Mouse (Mus musculus): Measurements from ENCODE around the gene Zkscan17. TPM values are rescaled to one million over a fixed set of nuclear protein-coding genes. Genes with fewer than 3 reads are reported as not detected.
"Not testable (repeated sequence)": the region's sequence is repeated elsewhere in the genome, so short reads cannot be mapped to it uniquely, and the experiment has no call there.

The Zkscan17 gene
- 21.2 and 22.2 TPM in 2 replicates for polyA plus RNA-seq (2015; fragmentation: Nextera tagmentation; extraction: Ambion mirVana)

DNA sequence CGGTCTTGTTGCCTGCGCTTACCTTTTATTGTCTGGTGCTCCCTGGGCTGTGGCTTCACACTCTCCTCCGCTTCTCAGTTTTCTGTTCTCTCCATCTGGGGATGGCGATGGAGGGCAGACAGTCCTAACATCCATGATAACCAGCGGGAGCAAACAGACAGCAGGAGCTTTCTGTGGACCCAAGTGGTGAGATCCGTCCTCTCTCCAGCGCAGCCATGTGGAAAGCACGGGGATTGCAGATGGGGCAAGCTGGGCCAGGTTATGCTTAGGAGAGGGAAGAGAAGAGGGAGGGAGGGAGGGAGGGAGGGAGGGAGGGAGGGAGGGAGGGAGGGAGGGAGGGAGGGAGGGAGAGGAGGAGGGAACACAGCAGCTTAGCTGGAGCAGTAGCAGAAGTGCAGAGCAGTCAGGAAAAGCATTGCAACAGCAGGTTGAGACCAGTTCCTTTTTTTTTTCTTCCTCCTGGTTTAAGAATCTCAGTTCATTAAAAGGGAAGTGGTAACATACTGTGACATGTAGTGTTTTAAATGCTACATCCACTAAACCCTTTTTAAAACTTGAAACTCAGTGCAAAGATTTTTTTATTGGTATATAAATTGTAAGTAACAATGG is at the start of gene Zkscan17:
Zkscan17 (minus strand) TSS at position 280 of the 609 bp plus-strand sequence.
- H3K4me2 ChIP-seq (replicated peaks) = no peak within 1 kb of the TSS
- no peaks in the 10 kb centered on the region for H3K27me3 ChIP-seq
- 54% methylated on average over 6 of the region's 8 CpGs for WGBS
- ATAC-seq (ENCODE audit: insufficient number of reproducible peaks, low FRiP score, low TSS enrichment, low read depth) = no peak
- no peak within 1 kb of the TSS for H3K4me3 ChIP-seq (replicated peaks)
- no peak within 1 kb of the TSS for H3K9ac ChIP-seq
- no peaks in the 10 kb centered on the region for H3K36me3 ChIP-seq
- no peaks in the 10 kb centered on the region for H3K4me1 ChIP-seq
- no peak within 1 kb of the TSS for H3K27ac ChIP-seq (replicated peaks)
- no peaks in the 10 kb centered on the region for H3K9me3 ChIP-seq (replicated peaks)

DNA sequence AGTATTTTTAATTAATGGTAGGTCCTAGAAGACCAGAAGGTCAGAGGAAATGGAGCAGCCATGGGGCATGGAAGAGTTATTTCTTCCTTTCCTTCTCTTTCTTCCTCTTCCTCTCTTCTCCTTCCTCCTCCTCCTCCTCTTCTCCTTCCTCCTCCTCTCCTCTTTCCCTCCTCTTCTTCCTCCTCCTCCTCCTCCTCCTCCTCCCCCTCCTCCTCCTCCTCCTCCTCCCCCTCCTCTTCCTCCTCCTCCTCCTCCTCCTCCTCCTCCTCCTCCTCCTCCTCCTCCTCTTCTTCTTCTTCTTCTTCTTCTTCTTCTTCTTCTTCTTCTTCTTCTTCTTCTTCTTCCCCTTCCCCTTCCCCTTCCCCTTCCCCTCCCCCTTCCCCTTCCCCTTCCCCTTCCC is 49.6 kb upstream of the Zkscan17 start, which contains the start of gene Olfr222:
Olfr222 (minus strand) TSS at position 101 of the 400 bp plus-strand sequence.
- H3K4me2 ChIP-seq (replicated peaks); H3K9me3 ChIP-seq (replicated peaks); H3K4me3 ChIP-seq (replicated peaks); H3K27ac ChIP-seq (replicated peaks); ATAC-seq (ENCODE audit: insufficient number of reproducible peaks, low FRiP score, low TSS enrichment, low read depth); H3K36me3 ChIP-seq; H3K9ac ChIP-seq; H3K4me1 ChIP-seq: not testable (repeated sequence)
- H3K27me3 ChIP-seq = peaks cover 14% of the 10 kb centered on the region

- no peak for ATAC-seq (ENCODE audit: insufficient number of reproducible peaks, low FRiP score, low TSS enrichment, low read depth)
- 49% methylated on average over 9 of the region's 9 CpGs for WGBS
- Histone ChIP-seq H3K4me2 (replicated peaks) (no peak overlapping the region), H3K36me3 (no peaks in the 10 kb centered on the region), H3K27ac (replicated peaks) (no peak overlapping the region), H3K9me3 (replicated peaks) (no peaks in the 10 kb centered on the region), H3K4me1 (no peaks in the 10 kb centered on the region), H3K4me3 (replicated peaks) (no peak overlapping the region), H3K9ac (no peak overlapping the region), H3K27me3 (peaks cover 14% of the 10 kb centered on the region)
Observed at GRCm38 (mm10) chr11:59575726-59576125, 49.2 kb upstream of the Zkscan17 start.

DNA sequence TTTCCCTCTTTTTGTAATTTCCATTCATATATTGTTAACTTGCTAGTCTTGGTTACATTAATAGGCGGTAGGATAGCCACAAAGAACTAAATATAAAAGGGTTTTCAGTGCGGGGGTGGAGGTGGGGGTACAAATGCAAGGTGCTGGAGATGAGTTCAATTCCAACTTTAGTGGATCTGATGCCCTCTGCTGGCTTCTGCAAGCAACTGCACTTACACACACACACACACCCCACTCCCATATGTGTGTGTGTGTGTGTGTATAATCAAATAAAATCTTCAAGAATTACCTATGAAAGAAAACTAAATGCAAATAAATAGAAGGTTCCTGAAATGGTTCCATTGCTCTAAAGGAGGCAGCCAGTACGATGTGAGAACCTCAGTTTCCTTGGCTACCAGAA is 42.8 kb upstream of the Zkscan17 start:
- Histone ChIP-seq H3K36me3 (no peaks in the 10 kb centered on the region), H3K27ac (replicated peaks) (no peak overlapping the region), H3K27me3 (peaks cover 4% of the 10 kb centered on the region; the same call in 1 of the 2 replicates), H3K9ac (no peak overlapping the region), H3K4me1 (no peaks in the 10 kb centered on the region), H3K4me3 (replicated peaks) (no peak overlapping the region), H3K4me2 (replicated peaks) (no peak overlapping the region), H3K9me3 (replicated peaks) (no peaks in the 10 kb centered on the region)
- 64% methylated on average over 3 of the region's 3 CpGs for WGBS
- no peak for ATAC-seq (ENCODE audit: insufficient number of reproducible peaks, low FRiP score, low TSS enrichment, low read depth)

GRCm38 (mm10) chr11:59562837-59563236 is 36.3 kb upstream of the Zkscan17 start:
- H3K27ac ChIP-seq (replicated peaks) = no peak overlapping the region
- no peak for ATAC-seq (ENCODE audit: insufficient number of reproducible peaks, low FRiP score, low TSS enrichment, low read depth)
- H3K4me1 ChIP-seq = no peaks in the 10 kb centered on the region
- H3K4me2 ChIP-seq (replicated peaks) = no peak overlapping the region
- H3K27me3 ChIP-seq = no peaks in the 10 kb centered on the region
- 81% methylated on average over 9 of the region's 9 CpGs for WGBS
- no peak overlapping the region for H3K4me3 ChIP-seq (replicated peaks)
- no peak overlapping the region for H3K9ac ChIP-seq
- no peaks in the 10 kb centered on the region for H3K9me3 ChIP-seq (replicated peaks)
- H3K36me3 ChIP-seq = no peaks in the 10 kb centered on the region

- H3K9ac ChIP-seq = no peak overlapping the region
- H3K27ac ChIP-seq (replicated peaks) = no peak overlapping the region
- H3K4me1 ChIP-seq = no peaks in the 10 kb centered on the region
- no peaks in the 10 kb centered on the region for H3K36me3 ChIP-seq
- no peaks in the 10 kb centered on the region for H3K27me3 ChIP-seq
- no peak overlapping the region for H3K4me2 ChIP-seq (replicated peaks)
- H3K4me3 ChIP-seq (replicated peaks) = no peak overlapping the region
- no peaks in the 10 kb centered on the region for H3K9me3 ChIP-seq (replicated peaks)
- no peak for ATAC-seq (ENCODE audit: insufficient number of reproducible peaks, low FRiP score, low TSS enrichment, low read depth)
- WGBS = 85% methylated on average over 4 of the region's 4 CpGs
Observed at GRCm38 (mm10) chr11:59562336-59562735, 35.8 kb upstream of the Zkscan17 start.

- Histone ChIP-seq H3K27ac (replicated peaks) (no peak overlapping the region), H3K27me3 (no peaks in the 10 kb centered on the region), H3K9me3 (replicated peaks) (no peaks in the 10 kb centered on the region), H3K4me3 (replicated peaks) (no peak overlapping the region), H3K36me3 (no peaks in the 10 kb centered on the region), H3K4me2 (replicated peaks) (no peak overlapping the region), H3K4me1 (no peaks in the 10 kb centered on the region), H3K9ac (no peak overlapping the region)
- ATAC-seq (ENCODE audit: insufficient number of reproducible peaks, low FRiP score, low TSS enrichment, low read depth) = no peak
- 61% methylated on average over 3 of the region's 3 CpGs for WGBS
Observed at GRCm38 (mm10) chr11:59560906-59561305, 34.4 kb upstream of the Zkscan17 start.

DNA sequence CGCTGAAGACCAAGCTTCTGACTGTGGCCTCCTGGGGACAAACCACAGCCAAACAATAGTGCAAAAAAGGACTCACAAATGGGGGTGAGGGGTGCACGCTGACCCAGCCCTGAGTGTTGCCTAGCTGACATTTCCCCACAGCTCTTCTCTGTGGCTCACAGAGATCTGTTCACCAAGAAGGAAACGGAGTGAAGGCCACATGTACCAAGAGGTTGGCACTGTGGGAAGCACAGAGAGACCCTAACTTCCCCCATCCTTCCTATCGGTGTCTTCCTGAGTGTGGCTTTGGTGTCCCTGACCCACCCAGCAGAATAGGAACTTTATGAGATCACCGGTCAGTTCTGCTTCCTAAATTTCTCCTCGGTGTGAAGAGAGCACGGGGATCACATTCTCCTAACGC is 28.0 kb upstream of the Zkscan17 start:
- WGBS = 74% methylated on average over 8 of the region's 8 CpGs
- no peak overlapping the region for H3K27ac ChIP-seq (replicated peaks)
- no peak for ATAC-seq (ENCODE audit: insufficient number of reproducible peaks, low FRiP score, low TSS enrichment, low read depth)
- H3K4me3 ChIP-seq (replicated peaks) = no peak overlapping the region
- no peak overlapping the region for H3K9ac ChIP-seq
- no peaks in the 10 kb centered on the region for H3K9me3 ChIP-seq (replicated peaks)
- no peaks in the 10 kb centered on the region for H3K36me3 ChIP-seq
- no peaks in the 10 kb centered on the region for H3K27me3 ChIP-seq
- H3K4me1 ChIP-seq = no peaks in the 10 kb centered on the region
- H3K4me2 ChIP-seq (replicated peaks) = no peak overlapping the region

DNA sequence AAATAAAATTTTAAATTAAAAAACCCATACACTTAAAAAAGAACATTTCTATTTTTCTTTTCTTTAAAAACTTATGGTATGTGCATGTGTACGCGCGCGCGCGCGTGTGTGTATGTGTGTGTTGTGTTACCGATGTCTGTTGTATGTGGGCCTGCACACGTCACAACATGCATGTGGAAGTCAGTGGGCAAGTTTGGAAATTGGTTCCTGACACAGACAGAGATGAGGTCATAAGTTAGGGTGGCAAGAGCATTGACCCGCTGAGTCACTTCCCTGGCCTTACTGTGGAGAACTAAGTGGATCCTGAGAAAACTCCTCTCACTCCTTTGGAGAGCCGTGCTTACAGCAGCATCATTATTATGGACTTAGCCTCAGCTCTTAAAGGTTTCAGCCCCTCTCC is 27.6 kb upstream of the Zkscan17 start:
- H3K9me3 ChIP-seq (replicated peaks) = no peaks in the 10 kb centered on the region
- no peak overlapping the region for H3K4me2 ChIP-seq (replicated peaks)
- WGBS = 90% methylated on average over 11 of the region's 11 CpGs
- H3K9ac ChIP-seq = no peak overlapping the region
- ATAC-seq (ENCODE audit: insufficient number of reproducible peaks, low FRiP score, low TSS enrichment, low read depth) = no peak
- no peak overlapping the region for H3K27ac ChIP-seq (replicated peaks)
- no peaks in the 10 kb centered on the region for H3K4me1 ChIP-seq
- H3K4me3 ChIP-seq (replicated peaks) = no peak overlapping the region
- no peaks in the 10 kb centered on the region for H3K27me3 ChIP-seq
- H3K36me3 ChIP-seq = no peaks in the 10 kb centered on the region

DNA sequence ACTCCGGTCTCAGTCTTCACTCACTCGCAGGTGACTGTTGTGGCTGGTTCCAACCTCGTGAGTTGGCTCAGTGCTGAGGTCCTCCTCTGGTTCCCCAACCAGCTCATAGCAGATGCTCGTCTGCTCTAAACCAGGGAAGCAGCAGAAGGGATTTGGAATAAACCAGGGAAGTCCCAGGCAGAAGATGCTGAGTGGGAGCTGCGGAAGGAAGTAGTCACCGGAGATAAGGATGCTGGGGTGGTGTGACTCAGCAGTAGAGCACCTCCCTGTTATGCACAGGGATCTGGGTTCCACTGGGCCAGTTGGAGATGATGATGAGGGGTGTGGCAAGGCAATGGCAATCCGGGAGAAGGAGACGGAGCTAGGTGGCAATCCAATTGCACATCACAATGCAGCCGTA is 17.5 kb upstream of the Zkscan17 start:
- H3K36me3 ChIP-seq = no peaks in the 10 kb centered on the region
- no peak overlapping the region for H3K27ac ChIP-seq (replicated peaks)
- no peak for ATAC-seq (ENCODE audit: insufficient number of reproducible peaks, low FRiP score, low TSS enrichment, low read depth)
- no peaks in the 10 kb centered on the region for H3K4me1 ChIP-seq
- no peaks in the 10 kb centered on the region for H3K9me3 ChIP-seq (replicated peaks)
- no peak overlapping the region for H3K9ac ChIP-seq
- WGBS = 85% methylated on average over 9 of the region's 9 CpGs
- H3K4me2 ChIP-seq (replicated peaks) = no peak overlapping the region
- H3K4me3 ChIP-seq (replicated peaks) = no peak overlapping the region
- no peaks in the 10 kb centered on the region for H3K27me3 ChIP-seq

- Histone ChIP-seq H3K27ac (replicated peaks) (no peak overlapping the region), H3K9me3 (replicated peaks) (no peaks in the 10 kb centered on the region), H3K27me3 (no peaks in the 10 kb centered on the region), H3K4me2 (replicated peaks) (no peak overlapping the region), H3K9ac (no peak overlapping the region), H3K4me3 (replicated peaks) (no peak overlapping the region), H3K36me3 (no peaks in the 10 kb centered on the region), H3K4me1 (peaks cover 3% of the 10 kb centered on the region)
- WGBS = 69% methylated on average over 3 of the region's 3 CpGs
- ATAC-seq (ENCODE audit: insufficient number of reproducible peaks, low FRiP score, low TSS enrichment, low read depth) = no peak
Observed at GRCm38 (mm10) chr11:59543376-59543775, 16.8 kb upstream of the Zkscan17 start.

- H3K4me2 ChIP-seq (replicated peaks) = no peak overlapping the region
- no peak overlapping the region for H3K4me3 ChIP-seq (replicated peaks)
- peaks cover 11% of the 10 kb centered on the region for H3K4me1 ChIP-seq
- no peak overlapping the region for H3K27ac ChIP-seq (replicated peaks)
- no peak for ATAC-seq (ENCODE audit: insufficient number of reproducible peaks, low FRiP score, low TSS enrichment, low read depth)
- WGBS = 79% methylated on average over 6 of the region's 6 CpGs
- no peaks in the 10 kb centered on the region for H3K9me3 ChIP-seq (replicated peaks)
- no peaks in the 10 kb centered on the region for H3K27me3 ChIP-seq
- no peak overlapping the region for H3K9ac ChIP-seq
- no peaks in the 10 kb centered on the region for H3K36me3 ChIP-seq
Observed at GRCm38 (mm10) chr11:59542442-59542841, 15.9 kb upstream of the Zkscan17 start.

Data from embryonic facial prominence, embryonic 15.5 days (tissue).